Mouse (Mus musculus) right cerebral cortex, postnatal 25 days (tissue): Measurements from ENCODE around the gene Gm21981.

Experiments
- DNase-seq: peaks from one replicate; pipeline ENCODE4 v3.0.0; 2022

Gene Gm21981

DNA sequence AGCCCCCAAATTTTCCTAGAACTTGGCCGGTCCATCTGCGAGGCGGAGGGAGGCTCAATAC is at the start of gene Gm21981:
Gene Gm21981 (minus strand): TSS at position 14 of the 61 bp plus-strand sequence.
- DNase-seq = no peak

DNA sequence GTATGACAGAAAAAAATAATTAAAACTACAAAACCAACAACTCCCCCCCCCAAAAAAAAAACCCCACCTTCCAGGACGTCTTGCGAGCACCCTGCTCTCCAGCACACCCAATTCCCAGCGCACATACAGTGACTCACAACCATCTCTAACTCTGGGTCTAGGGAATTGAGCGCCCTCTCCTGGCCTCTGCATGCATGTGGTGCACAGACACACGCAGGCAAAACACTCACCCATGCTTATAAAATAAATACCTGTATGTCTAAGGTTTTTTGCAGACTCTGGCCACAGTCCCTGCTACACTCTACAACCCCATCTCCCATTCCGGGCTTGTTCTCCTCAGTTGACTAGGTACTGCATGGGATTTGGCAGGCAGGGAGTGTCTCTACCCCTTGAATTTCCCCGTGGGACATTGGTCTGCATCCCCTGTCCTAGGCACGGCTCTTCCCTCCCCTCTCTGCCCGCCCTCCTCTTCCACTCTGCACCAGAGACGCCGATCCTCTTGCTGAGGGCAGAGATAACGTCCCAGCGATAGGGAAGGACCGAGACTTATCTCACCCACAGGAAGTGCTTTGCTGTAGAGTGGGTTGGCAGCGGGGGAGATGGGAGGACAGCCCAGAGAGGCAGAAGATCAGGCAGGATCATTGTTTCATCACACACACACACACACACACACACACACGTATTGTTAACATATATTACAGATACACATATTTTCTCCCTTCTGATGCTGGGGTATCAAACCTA is 48.9 kb upstream of the Gm21981 start:
- DNase-seq = no peak

DNA sequence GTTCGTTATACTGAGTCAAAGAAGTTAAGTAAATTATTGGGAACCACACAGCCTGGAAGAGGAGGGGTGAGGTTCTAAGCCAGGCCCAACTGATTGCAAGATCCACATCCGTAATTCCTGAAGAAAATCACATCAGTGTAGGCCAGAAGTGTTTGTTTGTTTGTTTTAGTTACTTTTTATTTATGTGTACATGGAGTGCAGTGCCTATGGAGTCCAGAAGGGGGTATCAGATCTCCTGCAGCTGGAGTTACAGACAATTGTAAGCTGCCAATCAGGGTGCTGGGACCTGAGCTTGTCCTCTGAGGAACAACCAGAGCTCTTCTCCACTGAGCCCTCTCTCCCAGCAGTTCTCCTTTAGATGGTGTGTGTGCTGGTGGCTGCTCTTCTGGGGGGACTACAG is 45.9 kb upstream of the Gm21981 start:
- no peak for DNase-seq

DNA sequence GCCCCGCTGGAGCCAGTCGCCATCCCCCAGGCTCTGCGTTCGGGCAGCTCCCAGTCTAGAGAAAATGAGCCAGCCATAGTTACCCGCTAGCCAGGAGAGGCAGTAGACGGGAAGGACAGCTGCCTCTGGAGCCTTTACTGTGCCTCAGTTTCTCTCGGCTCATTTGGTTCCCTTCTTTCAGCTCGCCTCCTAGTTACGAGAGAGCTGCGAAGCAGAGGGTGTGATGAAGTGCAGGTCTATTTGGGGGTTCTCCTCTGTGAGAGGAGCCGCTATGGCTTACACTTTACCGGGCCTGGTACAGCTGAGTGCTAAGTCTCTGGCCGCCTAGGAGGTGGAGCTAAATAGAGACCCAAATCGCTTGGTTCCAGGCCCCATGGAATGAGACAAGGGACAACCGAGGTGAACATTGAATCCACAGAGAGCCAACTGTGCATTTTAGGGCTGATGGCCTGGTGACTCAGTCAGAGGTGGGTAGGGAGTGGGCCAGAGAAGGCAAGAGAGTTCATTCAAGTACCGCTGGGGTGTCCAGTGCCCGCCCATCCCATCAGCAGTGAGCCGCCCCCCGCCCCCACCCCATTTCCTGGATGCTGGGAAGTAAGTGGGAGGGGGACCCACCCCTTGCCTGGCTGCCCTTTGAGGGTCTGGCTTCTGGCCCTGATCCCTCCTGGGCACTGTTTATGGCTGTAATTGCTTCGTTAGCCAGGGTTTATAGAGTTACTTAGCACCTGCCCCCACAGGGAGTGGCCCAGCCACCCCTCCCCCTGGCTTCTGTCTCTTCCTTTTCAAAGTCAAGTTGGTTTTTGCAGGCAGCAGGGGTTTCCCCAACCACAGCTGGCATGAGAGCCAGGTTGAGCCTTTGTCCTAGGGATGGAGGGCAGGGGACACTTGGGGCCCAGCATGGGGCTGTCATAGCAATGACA is 44.9 kb upstream of the Gm21981 start:
- no peak for DNase-seq

DNA sequence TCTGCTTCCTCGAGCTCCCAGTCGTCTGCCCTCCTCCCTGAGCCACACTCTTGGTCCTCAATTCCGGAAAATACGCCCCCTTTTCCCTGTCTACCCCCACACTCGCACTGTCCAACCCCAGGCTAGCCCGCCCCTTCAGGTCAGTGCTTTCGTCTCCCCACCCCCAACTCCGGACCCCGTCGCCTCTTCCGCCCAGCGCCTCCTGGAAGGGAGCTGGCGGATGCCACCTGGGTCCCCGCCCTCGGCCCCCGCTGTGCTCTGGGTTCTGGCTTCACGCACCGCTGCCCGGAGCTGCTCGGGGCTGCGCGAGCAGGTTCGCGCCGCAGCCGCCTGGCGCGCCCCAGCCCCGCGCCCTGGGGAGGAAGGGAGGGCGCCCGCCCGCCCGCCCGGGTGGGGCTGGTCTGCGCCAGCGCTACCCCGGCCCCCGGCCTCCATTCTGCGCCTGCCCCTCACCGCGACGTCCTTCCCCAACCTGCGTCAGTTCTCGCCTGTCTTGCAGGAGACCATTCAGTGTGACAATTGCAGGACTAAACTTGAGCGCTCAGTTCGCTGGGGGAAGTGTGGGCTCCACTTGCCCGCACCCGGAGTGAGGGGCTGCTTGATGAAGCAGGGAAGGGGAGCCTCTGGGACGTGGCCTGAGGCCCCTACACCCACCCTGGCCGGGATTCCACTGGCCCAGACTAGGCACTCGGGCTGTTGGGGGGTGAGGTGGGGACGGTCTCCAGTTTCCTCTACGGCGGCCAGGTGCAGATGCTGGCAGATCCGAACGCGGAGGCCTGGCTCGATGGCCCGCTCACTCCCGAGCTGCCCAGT is 44.0 kb upstream of the Gm21981 start:
- peak; percentile 10 for DNase-seq

DNA sequence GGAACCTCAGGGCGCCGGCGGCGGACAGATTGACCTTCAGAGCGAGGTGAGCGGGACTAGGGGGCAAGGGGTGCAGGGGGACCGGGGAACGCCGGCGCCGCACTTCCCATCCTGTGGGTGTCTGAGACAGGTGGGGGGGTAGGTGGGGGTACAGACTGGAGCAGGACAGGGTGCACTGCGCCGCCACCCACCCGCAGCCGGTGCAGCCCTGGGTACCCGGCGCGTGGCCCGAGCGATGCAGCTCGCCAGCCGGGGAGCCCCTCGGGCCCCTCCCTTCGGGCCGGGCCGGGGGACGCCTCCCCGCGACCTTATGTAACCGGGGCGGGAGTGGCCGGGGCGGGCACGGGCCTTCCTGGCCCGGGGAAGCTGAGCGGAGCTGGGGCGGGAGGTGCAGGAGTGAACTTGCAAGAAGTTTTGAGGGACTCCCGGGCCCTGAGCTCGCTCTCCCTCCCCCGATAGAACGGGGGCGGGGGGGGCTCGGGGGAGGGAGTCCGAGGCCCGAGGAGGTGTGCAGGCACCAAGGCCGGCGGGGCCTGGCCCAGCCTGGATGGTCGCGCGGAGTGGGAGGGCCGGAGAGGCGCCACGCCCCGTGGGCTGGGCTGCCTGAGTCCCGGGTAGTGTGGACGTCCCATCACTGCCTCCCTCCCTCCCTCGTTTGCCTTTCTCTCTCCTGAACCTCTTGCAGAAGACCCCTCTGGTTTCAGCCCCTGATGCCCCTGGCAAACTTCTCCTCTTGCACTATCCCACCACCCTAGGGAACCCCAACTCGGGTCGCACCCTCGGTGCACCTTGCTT is 43.2 kb upstream of the Gm21981 start:
- DNase-seq = peak; percentile 73

DNA sequence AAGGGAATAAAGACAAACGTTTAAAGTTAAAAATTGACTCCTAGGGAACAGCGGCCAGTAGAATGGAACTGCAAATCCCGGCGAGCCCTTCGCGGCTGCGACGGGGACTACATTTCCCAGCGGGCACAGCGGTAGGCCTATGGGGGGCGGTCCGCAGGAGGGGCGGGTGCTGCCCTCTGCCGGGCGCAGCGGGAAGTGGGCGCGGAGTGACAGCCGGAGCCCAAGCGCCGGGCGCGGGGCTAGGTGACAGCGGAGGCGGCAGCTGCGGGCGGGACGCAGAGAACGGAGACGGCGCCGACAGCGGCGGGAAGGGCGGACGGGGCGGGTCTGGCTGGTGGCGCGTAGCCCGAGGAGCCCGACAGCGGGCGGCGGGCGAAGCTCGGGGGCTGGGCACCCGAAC is 42.6 kb upstream of the Gm21981 start, which contains the start of gene Tfeb:
Gene Tfeb (plus strand): TSS at position 175 of the 400 bp plus-strand sequence.
- peak; percentile 96 for DNase-seq

DNA sequence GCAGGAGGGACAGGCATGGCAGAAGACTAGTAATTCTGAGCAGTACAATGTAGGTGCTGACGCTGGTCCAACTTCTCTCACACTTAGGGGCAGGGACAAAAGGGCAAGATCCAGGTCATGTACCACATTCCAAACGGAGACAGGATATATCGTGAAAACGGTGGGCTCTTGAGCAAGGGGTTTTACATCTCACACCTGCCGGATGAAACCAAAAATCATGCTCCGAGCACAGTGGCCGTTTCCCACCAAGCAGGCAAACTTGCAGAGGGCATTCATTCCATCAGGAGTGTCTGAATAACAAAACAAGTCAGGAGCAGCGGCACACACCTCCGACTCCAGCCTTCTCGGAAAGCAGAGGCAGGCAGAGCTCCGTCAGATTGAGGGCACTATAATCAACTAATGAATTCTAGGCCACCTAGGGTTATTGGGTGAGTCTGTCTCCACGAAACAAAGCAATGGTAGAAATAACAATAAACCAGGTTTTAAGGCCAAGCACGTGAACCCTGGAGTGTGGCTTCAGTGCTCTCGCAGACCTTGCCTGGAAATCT is 41.4 kb upstream of the Gm21981 start:
- DNase-seq = no peak

DNA sequence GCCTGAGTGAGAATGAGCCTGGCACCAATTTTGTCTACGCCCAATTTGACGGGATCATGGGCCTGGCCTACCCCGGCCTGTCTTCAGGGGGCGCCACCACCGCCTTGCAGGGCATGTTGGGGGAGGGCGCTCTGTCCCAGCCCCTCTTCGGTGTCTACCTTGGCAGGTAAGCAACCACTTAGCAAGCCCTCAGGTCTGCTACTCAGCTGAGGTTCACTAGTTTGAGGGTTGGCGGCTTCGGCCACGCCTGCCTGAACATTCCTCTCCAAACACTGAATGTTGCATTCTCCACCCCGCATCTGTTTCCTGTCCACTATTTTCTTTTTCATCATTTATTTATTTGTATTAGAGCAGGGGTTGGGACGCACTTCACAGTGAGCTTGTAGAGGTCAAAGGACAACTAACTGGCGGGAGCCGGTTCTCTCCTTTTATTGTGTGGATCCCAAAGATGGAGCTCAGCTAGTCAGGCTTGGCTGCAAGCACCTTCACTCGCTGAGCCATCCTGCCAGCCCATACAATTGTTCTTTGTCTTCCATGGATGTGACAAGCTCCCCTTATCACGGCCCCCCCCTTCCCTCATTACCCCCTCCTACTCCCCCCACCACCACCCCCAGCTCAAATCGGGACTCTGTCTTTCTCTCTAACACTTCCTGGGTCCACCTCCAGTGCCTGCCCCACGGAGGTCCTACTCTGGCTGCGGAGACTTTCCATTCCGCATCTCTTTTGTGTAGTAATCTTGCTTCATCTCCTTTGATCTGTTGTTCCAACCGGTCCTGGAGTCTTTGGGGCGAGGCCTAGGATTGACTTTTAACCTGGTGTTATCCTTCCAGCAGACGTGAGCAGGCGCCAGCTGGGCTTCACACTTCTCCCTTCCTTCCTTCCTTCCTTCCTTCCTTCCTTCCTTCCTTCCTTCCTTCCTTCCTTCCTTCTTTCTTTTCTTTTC is 36.6 kb upstream of the Gm21981 start:
- DNase-seq = no peak

DNA sequence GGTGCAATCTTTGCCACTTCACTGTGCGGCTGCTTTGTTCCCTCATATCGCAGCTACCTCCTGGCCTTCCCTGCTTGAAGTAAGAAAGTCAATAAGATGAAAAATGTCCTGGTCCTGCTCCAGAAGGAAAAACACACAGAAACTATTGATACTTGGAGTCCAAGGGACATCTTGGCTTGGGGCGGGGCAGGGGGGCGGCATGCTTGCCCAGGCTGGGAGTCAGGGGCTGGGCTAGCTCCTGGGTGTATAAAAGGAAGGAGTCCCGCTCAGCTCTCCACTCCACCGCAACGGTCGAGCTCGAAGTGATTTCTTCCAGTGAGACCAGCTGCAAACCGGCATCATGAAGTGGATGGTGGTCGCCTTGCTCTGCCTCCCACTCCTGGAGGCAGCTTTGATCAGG is 32.3 kb upstream of the Gm21981 start, which contains the start of gene Pgc:
Gene Pgc (plus strand): TSS at position 277 of the 400 bp plus-strand sequence.
- no peak for DNase-seq

DNA sequence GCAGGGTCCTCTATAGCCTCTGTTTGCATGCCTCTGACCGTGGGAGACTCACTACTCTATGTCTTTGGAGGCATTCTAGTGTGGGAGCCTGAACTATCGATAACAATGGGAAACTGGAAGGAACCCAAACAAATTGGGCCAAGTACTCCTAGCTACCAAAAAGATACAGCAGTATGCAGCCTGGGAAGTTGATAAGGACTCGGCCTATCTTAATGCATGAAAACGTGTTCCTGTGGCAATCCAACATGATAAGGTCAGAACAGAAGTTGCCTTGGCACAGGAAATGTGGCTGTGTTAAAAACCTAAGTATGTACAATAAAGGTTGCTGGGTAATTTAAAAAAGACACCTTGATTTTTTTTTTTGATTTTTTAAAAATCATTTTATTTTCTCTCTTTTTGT is 26.9 kb upstream of the Gm21981 start:
- DNase-seq = no peak

DNA sequence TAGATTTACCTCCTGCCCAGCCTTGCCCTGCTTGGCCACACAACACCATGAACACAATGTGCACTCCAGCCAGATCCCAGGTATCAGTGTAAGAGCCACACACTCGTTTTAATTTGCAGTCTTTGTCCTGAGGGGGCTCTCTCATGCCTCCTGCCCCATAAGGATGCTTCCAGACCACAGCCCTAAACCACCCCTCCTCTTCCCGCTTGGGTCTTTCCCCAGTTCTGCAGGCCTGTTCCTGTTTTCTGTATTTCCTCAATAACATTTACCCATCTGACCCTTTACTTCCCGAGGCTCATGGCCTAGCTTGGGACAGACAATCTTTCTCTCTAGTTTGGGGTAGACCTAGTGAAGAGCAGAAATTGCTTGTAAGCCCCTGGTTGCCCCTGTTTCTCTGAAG is 20.8 kb upstream of the Gm21981 start:
- DNase-seq = no peak

DNA sequence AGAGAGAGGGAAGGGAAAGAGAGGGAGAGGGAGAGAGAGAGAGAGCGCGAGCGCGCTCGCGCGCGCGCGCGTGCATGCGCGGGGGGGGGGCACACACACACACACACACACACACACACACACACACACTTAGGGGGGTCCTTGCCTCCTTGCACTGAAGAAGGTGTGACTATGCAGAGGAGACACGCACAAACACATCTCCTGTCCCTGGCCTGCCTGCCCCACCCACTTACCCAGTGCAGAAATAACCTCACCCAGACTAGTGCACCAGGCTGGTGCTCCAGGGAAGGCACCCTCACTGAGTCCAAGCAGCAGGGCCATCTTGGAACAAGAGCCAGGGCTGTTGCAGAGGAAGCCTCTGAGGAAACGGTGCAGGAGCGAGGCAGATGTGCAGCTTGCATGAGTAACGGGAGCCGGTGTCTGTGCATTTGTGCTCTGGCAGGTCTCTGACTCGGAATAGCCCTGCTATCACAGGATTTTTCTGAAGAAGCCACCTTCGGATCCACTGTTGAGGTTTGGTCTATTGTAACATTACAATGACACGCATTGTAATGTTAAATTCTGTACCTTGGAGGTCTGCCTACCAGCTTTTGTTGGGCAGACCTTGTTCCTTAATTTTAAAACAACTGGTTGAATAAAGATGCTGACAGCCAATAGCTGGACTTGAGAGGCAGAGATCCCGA is 18.8 kb upstream of the Gm21981 start:
- DNase-seq = no peak

DNA sequence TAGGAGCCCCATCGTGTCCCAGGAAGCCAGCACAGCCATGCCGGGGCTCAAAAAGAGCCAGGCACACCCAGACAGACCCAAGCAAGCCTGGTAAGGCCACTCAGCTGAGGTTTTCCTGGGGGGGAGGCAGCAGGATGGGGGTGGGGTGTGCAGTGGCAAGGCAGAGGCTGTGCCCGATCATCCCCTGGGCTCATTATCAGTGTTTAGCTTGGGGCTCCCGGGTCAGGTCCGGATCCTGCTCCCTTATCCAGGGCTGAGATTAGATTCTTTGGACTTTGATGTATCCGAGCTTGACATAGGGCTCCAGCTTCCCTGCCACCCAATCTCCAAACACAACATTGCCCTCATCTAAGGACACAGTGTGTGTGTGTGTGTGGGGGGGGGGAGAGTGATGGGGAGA is 17.6 kb upstream of the Gm21981 start:
- no peak for DNase-seq

DNA sequence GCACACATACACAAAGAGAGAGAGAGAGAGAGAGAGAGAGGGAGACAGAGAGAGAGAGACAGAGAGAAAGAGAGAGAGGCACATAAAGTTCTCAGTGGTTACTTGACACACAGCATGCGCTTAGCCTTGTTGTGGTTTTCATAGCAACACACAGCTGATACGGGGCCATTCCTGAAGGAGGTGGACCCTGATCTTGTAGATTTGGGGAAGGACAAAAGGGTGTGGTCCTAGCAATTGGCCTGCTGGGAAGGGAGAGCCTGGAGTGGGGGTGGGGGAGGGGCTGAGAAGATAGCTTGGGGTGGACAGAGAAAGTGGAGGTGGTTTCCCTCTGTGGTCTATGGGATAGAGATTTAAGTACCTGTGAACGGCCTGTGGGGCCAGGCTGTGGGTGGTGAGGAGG is 15.8 kb upstream of the Gm21981 start:
- DNase-seq = no peak

DNA sequence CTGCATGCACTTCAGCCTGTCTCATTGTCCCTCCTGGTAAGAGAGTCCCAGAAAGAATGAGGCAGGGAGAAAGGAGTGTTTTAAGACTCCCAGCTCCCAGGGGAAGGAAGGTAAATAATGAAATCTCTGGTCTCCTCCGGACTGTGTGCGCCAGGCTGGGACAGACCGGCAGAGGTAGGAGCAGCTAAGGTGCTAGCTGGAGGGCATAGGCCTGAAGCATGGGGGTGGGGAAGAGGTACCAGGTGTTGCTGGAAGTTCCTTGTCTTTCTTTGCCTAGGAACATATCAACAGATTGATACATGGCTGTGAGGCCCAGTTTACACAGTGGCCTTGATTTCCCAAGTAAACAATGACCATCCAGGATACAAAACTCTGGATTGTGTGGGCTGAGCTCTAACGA is 14.7 kb upstream of the Gm21981 start:
- DNase-seq = no peak

DNA sequence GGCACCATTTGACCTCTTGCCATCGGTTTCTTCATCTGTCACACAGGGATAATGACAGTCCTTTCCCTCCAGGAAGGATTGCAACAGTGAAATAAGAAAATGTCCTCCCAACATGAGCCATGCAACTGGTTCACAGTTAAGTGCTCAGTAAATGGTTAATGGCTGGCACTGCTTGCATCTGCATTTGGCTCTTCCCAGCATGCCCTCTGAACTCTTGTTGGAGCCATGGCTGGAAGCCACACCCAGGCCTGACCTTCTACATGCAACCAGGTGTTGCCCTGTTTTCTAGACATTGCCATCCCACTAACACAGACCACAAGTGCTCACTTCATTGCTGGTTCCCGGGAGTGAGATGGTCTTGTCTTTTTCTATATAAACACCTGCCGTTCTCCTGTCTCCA is 13.7 kb upstream of the Gm21981 start:
- DNase-seq = no peak

DNA sequence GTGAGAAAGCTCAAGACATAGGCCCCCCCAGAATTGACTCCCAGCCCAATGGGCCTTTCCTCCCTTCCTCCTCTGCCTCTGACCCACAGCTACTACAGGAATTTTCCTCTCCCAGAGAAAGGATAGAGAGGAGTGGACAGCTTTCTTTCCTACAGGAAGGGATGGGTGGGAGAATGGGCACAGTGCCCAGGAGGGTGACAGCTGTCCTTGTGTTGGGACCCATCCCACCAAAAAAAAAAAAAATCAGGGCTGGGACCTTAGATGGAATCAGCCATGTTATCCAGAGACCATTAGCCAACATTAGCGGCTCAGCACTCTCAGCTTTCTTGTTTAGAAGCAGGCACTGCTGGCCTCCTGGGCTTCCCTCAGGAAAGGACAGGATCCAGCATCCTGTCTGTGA is 11.9 kb upstream of the Gm21981 start:
- DNase-seq = no peak

DNA sequence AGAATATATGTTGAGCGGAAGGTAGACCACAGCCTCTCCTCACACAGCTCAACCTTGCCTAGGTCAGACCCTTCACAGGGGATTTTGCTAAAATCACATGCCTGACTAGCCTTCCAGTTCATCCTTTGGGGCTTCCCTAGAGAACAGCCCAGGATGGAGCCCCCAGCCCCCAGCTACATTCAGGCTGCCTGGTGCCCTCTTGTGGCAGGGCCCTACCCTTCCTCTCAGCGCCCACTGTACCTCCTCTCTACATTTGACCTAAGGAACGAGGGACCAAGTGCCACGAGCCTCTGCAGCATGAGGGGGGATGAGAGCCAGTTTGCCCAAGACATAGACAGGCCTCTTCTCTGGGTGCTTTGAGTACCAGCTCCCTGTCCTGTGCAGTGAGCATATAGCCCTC is 10.4 kb upstream of the Gm21981 start:
- DNase-seq = no peak

DNA sequence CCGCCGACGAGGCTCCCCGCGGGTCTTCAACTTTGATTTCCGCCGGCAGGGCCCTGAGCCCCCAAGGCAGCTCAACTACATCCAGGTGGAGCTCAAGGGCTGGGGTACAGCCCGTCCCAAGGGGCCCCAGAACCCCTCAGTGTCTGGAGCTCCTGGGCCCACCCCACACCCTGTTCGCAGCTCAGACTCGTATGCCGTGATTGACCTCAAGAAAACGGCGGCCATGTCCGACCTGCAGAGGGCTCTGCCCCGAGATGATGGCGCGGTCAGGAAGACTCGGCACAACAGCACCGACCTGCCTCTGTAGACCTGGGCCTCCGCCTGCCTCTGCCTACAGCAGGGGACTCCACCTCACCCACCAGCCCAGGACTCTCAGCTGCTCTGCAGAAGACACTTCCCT is 9.3 kb upstream of the Gm21981 start:
- DNase-seq = no peak
